Mouse (Mus musculus) stomach, postnatal 0 days (tissue): Measurements from ENCODE around the gene Iqca. TPM values are rescaled to one million over a fixed set of nuclear protein-coding genes. Genes with fewer than 3 reads are reported as not detected.

ENCODE experiments used
- ATAC-seq: fragments of 200-750 bp; cut with Nextera tagmentation; 2 replicates; pipeline ENCODE4 v1.8.0; 2017; ENCODE audit not compliant: low FRiP score, low TSS enrichment
- DNase-seq: peaks from one replicate; pipeline ENCODE4 v3.0.0-alpha.2; 2016; ENCODE audit warnings: low spot score
- H3K27ac ChIP-seq: fragments of 300-500 bp; sonication (generic); replicated peaks from 2 replicates; pipeline ENCODE4 v1.5.1; 2014; ENCODE audit warnings: mild to moderate bottlenecking, control low read depth
- H3K27me3 ChIP-seq: fragments of 300-500 bp; sonication (generic); 2 replicates; pipeline ENCODE4 v1.6.1; 2014; ENCODE audit warnings: low read length; ENCODE audit not compliant: control insufficient read depth, insufficient read depth
- H3K36me3 ChIP-seq: fragments of 300-500 bp; sonication (generic); 2 replicates; pipeline ENCODE4 v1.6.1; 2014; ENCODE audit warnings: low read length, mixed read lengths; ENCODE audit not compliant: control insufficient read depth, insufficient read depth
- H3K4me1 ChIP-seq: fragments of 300-500 bp; sonication (generic); replicated peaks from 2 replicates; pipeline ENCODE4 v1.6.1; 2014; ENCODE audit warnings: antibody characterized with exemption; ENCODE audit not compliant: control insufficient read depth, insufficient read depth
- H3K4me2 ChIP-seq: fragments of 300-500 bp; sonication (generic); replicated peaks from 2 replicates; pipeline ENCODE4 v1.6.1; 2014; ENCODE audit warnings: low read depth, mild to moderate bottlenecking, control low read depth, moderate library complexity
- H3K4me3 ChIP-seq: fragments of 300-500 bp; sonication (generic); 2 replicates; pipeline ENCODE4 v1.5.1; 2014; ENCODE audit warnings: low read depth, low read length, control low read depth
- H3K9ac ChIP-seq: fragments of 300-500 bp; sonication (generic); 2 replicates; pipeline ENCODE4 v1.6.1; 2014; ENCODE audit warnings: mild to moderate bottlenecking, low read length, control low read depth, mixed read lengths
- H3K9me3 ChIP-seq: fragments of 300-500 bp; sonication (generic); 2 replicates; pipeline ENCODE4 v1.6.1; 2016; ENCODE audit warnings: low read length; ENCODE audit not compliant: control insufficient read depth
- CTCF ChIP-seq: IDR thresholded peaks from 2 replicates; pipeline ENCODE4 v1.5.1; 2016; ENCODE audit warnings: antibody characterized with exemption, low read depth, mild to moderate bottlenecking, moderate library complexity
- EP300 ChIP-seq: optimal IDR thresholded peaks from 2 replicates; pipeline ENCODE3; 2016; ENCODE audit warnings: antibody characterized with exemption
- WGBS: fragments of 180-500 bp; shearing (Covaris S2); extraction: QIAGEN DNeasy Blood & Tissue Kit; methylation state at CpG from one replicate; pipeline ENCODE4 v1.1.7; 2014; 5-methylcytosine and 5-hydroxymethylcytosine counted together
- polyA plus RNA-seq: library from polyadenylated mRNA; unstranded; fragments of >200 nt; fragmentation: Nextera tagmentation; extraction: Ambion mirVana; gene quantifications from 2 replicates; pipeline ENCODE4 v1.2.1, GENCODE M21; 2015

The Iqca gene
- polyA plus RNA-seq, 1 experiment from 2014 or later, result not detected

DNA sequence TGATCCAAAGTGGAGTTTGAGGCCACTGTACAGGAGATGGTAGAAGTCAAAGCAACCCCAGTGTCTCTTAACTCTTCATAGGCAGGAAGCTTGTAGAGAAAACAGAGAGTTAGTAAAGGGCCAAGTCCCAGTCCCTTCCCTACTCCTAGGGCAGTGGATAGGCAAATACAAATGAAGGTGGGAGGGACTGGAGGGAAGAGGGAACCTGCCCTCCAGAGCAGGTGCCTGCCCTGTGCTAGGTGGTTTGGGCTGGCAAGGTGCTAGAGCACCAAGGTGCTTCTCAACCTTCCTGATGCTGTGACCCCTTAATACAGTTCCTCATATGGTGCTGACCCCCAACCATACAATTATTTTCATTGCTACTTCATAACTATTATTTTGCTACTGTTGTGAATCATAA lies 24.4 kb upstream of the Iqca start:
- no peak overlapping the region for H3K4me3 ChIP-seq
- no peaks in the 10 kb centered on the region for H3K4me1 ChIP-seq
- DNase-seq, result no peak
- no peak overlapping the region for H3K27ac ChIP-seq
- ATAC-seq, result peak; percentile 55
- H3K9me3 ChIP-seq, result no peaks in the 10 kb centered on the region
- H3K4me2 ChIP-seq, result no peak overlapping the region
- TF ChIP-seq EP300 (no peak), CTCF (no peak)
- no peaks in the 10 kb centered on the region for H3K36me3 ChIP-seq
- H3K27me3 ChIP-seq, result no peaks in the 10 kb centered on the region
- H3K9ac ChIP-seq, result no peak overlapping the region

DNA sequence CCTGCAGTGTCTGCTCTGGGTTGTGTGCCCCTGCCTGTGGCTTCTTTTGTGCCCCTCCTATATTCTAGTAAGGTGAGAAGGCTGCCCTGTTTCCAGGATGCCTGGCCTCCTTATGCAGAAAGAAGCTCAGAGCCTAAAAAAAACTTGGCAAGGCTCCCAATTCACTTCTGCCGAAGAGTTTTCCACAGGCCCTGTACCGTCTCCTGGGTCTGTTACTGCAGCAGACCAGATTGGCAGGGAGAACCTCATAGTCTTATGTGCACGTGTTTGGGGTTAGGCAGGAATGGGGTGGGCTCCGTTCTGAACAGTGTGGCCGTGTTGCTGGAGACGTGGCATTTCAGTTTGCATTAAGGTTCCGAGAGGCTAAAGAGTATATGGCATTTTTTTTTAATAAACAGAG lies 23.0 kb upstream of the Iqca start:
- DNase-seq, result no peak
- Histone ChIP-seq H3K27me3 (no peaks in the 10 kb centered on the region), H3K36me3 (no peaks in the 10 kb centered on the region), H3K4me2 (no peak overlapping the region), H3K4me1 (no peaks in the 10 kb centered on the region), H3K27ac (no peak overlapping the region), H3K9me3 (no peaks in the 10 kb centered on the region), H3K9ac (no peak overlapping the region), H3K4me3 (no peak overlapping the region)
- WGBS, result 37% methylated on average over 7 of the region's 7 CpGs
- ATAC-seq, result no peak
- TF ChIP-seq CTCF, result no peak
- TF ChIP-seq EP300, result no peak

DNA sequence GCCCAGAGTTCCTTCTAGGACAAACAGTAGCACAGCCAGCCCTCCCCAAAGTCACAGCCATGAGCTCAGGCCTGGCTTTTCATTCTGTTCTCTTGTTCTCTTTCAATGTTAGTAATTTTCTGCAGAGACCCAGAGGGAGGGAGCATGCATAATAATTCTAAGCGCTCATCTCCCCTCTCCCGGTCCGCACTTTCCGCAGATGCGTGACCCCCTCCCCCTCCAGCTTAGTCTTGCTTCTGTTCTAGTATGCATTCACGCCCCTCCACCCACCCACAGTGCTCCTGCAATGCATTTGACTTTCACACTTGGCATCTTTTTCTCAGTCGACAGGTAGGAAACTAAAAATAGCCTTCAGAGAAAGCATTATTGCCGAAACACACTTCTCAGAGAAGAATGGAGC lies 21.1 kb upstream of the Iqca start:
- Histone ChIP-seq H3K36me3 (no peaks in the 10 kb centered on the region), H3K4me3 (no peak overlapping the region), H3K4me1 (no peaks in the 10 kb centered on the region), H3K27me3 (no peaks in the 10 kb centered on the region), H3K9ac (no peak overlapping the region), H3K9me3 (no peaks in the 10 kb centered on the region), H3K27ac (no peak overlapping the region), H3K4me2 (no peak overlapping the region)
- DNase-seq (no peak), ATAC-seq (no peak)
- no peak for TF ChIP-seq EP300
- no peak for TF ChIP-seq CTCF
- WGBS, result 69% methylated on average over 8 of the region's 8 CpGs

DNA sequence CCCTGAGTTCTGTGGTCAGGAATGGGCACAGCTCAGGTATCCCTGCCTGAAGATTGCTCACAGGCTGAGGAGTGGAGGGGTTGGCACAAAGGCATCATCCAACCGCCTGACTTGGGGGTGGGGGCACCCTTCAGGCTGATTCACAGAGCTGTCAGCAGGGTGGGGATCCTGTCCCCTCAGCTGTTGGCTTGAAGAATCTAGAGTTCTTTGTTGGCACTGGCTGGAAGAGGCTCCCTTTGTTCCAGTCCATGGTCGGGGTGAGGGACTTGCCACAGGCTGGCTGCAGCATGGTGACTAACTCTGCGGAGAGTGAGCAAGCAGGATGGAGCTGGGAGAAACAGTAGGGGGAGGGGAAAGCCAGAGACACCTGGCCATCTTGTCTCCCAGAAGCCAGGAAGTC lies 11.1 kb upstream of the Iqca start:
- Histone ChIP-seq H3K27ac (no peak overlapping the region), H3K36me3 (no peaks in the 10 kb centered on the region), H3K9ac (no peak overlapping the region), H3K27me3 (no peaks in the 10 kb centered on the region), H3K9me3 (no peaks in the 10 kb centered on the region), H3K4me3 (no peak overlapping the region), H3K4me1 (no peaks in the 10 kb centered on the region), H3K4me2 (no peak overlapping the region)
- TF ChIP-seq EP300 (no peak), CTCF (no peak)
- DNase-seq, result no peak
- 60% methylated on average over 3 of the region's 3 CpGs for WGBS
- ATAC-seq, result no peak

DNA sequence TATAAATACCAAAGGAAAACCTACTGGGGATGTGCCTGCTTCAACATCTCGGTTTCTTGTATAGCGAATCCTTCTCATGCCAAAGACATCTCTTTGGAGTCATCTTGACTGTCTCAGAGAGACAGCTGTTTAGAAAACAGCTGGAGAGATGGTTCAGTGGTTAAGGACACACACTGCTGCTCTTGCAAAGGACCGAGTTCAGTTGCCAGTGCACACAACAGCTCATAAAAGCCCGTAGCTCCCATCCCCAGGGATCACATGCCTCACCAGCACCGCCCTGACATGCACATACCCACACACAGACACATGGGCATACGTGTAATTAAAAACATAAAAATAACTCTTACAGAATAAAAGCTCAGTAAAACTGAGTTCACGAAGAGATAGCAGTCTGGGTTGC lies 10.0 kb upstream of the Iqca start:
- ATAC-seq, result no peak
- H3K9ac ChIP-seq, result no peak overlapping the region

DNA sequence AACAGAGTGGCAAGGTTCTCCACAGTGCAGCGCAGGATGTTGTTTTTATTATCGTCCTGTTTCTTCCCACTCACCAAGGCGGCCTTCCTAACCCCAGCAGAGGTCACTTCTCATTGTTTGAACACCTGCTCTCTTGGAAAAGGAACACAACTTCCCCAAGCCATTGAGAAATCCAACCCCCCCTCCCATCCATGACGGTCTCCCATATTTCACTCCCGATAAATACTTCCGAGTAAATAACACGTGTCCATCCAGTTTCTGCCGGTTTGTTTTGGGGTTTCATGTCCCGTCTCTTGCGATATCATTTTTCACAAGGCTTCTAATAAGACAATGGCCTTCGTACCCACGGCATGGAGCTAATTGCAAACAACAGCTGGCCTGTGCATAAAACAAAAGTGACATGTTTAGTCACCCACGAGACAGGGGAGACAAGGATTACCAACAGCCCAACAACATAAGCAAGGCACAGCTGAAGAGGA lies 9.2 kb upstream of the Iqca start:
- Histone ChIP-seq H3K27me3 (no peaks in the 10 kb centered on the region), H3K27ac (no peak overlapping the region; the same call in 1 of the 2 replicates), H3K36me3 (no peaks in the 10 kb centered on the region), H3K4me2 (no peak overlapping the region), H3K9ac (no peak overlapping the region), H3K4me3 (no peak overlapping the region), H3K9me3 (no peaks in the 10 kb centered on the region), H3K4me1 (no peaks in the 10 kb centered on the region)
- DNase-seq (no peak), ATAC-seq (0 out of 2 replicates have a peak, but pooled peaks have one; percentile 49)
- WGBS, result 25% methylated on average over 13 of the region's 13 CpGs
- TF ChIP-seq CTCF (no peak), EP300 (no peak)

More for the DNA sequence above, 10.0 kb upstream of the Iqca start:
- TF ChIP-seq EP300 (no peak), CTCF (no peak)
- Histone ChIP-seq H3K4me2 (no peak overlapping the region), H3K9me3 (no peaks in the 10 kb centered on the region), H3K27ac (no peak overlapping the region), H3K27me3 (no peaks in the 10 kb centered on the region), H3K4me1 (no peaks in the 10 kb centered on the region), H3K36me3 (no peaks in the 10 kb centered on the region), H3K4me3 (no peak overlapping the region)
- DNase-seq, result no peak
- 65% methylated on average over 7 of the region's 7 CpGs for WGBS
